26 mouse cellular contexts compared by ENCODE assay signal in genomic region chr1:133325951-133326350, GRCm38 (mm10). TPM values are rescaled to one million over a fixed set of nuclear protein-coding genes. Genes with fewer than 3 reads are reported as not detected.
"Had no signal": no experiment of that assay in that cellular context is flagged by ENCODE, and none has a peak within 500 bp of the region (broad histone marks: within the 10 kb centered on the region; RNA-seq: fewer than 3 reads in every experiment).

No protein-coding gene starts in this region.

- H3K27ac ChIP-seq: midbrain, embryonic 10.5 days; midbrain, embryonic 12.5 days; neural tube, embryonic 13.5 days; neural tube, embryonic 15.5 days had no signal

- H3K9ac ChIP-seq: lung, embryonic 14.5 days; midbrain, embryonic 12.5 days; neural tube, embryonic 13.5 days; neural tube, embryonic 15.5 days had no signal

- H3K36me3 ChIP-seq: midbrain, embryonic 10.5 days; midbrain, embryonic 12.5 days; neural tube, embryonic 13.5 days; neural tube, embryonic 15.5 days had no signal

- DNase-seq: lung, adult 18-20 months; lung, embryonic 14.5 days; lung, postnatal 10 days; lung, postnatal 4 days; midbrain, embryonic 14.5 days; retina, postnatal 1 day; right cerebral cortex, adult 18-20 months; right cerebral cortex, postnatal 25 days; right cerebral cortex, postnatal 4 days; spleen, adult 18-20 months; thymus, adult 18-20 months; thymus, postnatal 14 days; thymus, postnatal 36 days had no signal

- H3K9me3 ChIP-seq: midbrain, embryonic 10.5 days; midbrain, embryonic 12.5 days; neural tube, embryonic 13.5 days; neural tube, embryonic 15.5 days had no signal

- H3K4me3 ChIP-seq: midbrain, embryonic 10.5 days; midbrain, embryonic 12.5 days; myocyte; neural tube, embryonic 13.5 days; neural tube, embryonic 15.5 days had no signal

RNA-seq across cellular contexts. Expression of gene Kiss1, which starts 4.3 kb away (rescaled TPM):
- total RNA-seq: megakaryocyte, adult 5-6 weeks; megakaryocyte-erythroid progenitor cell, adult 5-6 weeks had no signal
- polyA plus RNA-seq: midbrain, embryonic 10.5 days; midbrain, embryonic 12.5 days; midbrain, embryonic 14.5 days; midbrain, embryonic 16.5 days; myocyte; neural tube, embryonic 11.5 days; neural tube, embryonic 13.5 days; neural tube, embryonic 15.5 days; small intestine, adult 2 months; stomach, embryonic 14.5 days; stomach, embryonic 16.5 days had no signal

RNA-seq across cellular contexts. Expression of gene Golt1a, which starts 16.4 kb away (rescaled TPM):
- total RNA-seq: megakaryocyte, adult 5-6 weeks; megakaryocyte-erythroid progenitor cell, adult 5-6 weeks had no signal
- polyA plus RNA-seq: midbrain, embryonic 10.5 days; midbrain, embryonic 12.5 days; midbrain, embryonic 14.5 days; midbrain, embryonic 16.5 days; myocyte; neural tube, embryonic 11.5 days; neural tube, embryonic 13.5 days; neural tube, embryonic 15.5 days; thymus, postnatal 0 days had no signal

RNA-seq across cellular contexts. Expression of gene Ren1, which starts 24.4 kb away (rescaled TPM):
- total RNA-seq: megakaryocyte, adult 5-6 weeks; megakaryocyte-erythroid progenitor cell, adult 5-6 weeks had no signal
- polyA plus RNA-seq: midbrain, embryonic 10.5 days; midbrain, embryonic 12.5 days; midbrain, embryonic 14.5 days; midbrain, embryonic 16.5 days; myocyte; neural tube, embryonic 11.5 days had no signal

RNA-seq across cellular contexts. Expression of gene Etnk2, which starts 37.4 kb away (rescaled TPM):
- total RNA-seq: megakaryocyte, adult 5-6 weeks; megakaryocyte-erythroid progenitor cell, adult 5-6 weeks had no signal
